Mouse (Mus musculus) kidney, postnatal 25 days (tissue): ENCODE data around the gene Ptgfrn.
A peak's percentile ranks its signal among the peaks of the same experiment; 100 is the strongest.

Source experiments
- DNase-seq, 2 experiments: peaks; one replicate each; pipeline ENCODE4 v3.0.0; 2021; ENCODE audit warnings: mixed read lengths in 2 of 2

Gene Ptgfrn

GRCm38 (mm10) chr3:101034509-101034908 lies 75.6 kb downstream of the Ptgfrn start:
- no peak for DNase-seq

DNA sequence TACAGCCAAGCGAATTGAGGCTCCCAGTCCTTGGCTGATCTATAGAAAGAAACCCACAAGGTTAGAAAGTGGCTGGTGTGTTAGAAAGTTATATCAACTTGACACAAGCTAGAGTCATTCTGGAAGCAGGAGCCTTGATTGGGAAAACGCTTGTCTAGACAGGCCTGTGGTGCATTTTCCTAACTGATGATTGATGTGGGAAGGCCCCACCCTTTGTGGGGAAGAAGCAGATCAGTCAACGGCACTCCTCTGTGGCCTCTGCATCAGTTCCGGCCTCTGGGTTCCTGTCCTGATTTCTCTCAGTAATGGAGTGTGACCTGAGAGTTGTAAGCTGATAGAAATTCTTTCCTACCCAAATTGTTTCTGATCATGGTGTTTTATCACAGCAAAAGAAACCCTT lies 76.4 kb downstream of the Ptgfrn start:
- DNase-seq: no peak

GRCm38 (mm10) chr3:101031456-101032142 lies 78.5 kb downstream of the Ptgfrn start:
- DNase-seq: no peak

GRCm38 (mm10) chr3:101030630-101031029 lies 79.4 kb downstream of the Ptgfrn start:
- DNase-seq: no peak

GRCm38 (mm10) chr3:101029339-101029738 lies 80.7 kb downstream of the Ptgfrn start, which contains the start of gene Cd101:
TSS of gene Cd101 (minus strand) at chr3:101029556.
- no peak for DNase-seq

GRCm38 (mm10) chr3:101026741-101027140 lies 83.3 kb downstream of the Ptgfrn start:
- no peak for DNase-seq

DNA sequence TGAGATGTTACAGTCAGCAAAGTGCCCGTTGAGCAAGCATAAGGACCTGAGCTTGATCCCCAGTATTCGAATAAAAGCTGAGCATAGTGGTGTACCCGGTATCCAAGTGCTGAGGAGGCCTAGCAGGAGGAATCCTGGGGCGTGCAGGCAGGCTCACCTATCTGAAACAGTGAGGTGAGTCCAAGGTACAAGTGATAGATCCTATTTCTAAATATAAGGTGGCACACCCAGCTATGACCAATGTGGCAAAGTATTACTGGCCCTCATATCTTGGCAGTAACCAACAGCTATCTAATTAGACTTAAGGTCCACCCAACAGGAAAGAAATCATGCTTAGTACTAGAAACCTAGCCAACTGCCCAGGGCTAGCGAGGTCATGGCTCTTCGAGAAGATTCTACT lies 87.1 kb downstream of the Ptgfrn start:
- no peak for DNase-seq

DNA sequence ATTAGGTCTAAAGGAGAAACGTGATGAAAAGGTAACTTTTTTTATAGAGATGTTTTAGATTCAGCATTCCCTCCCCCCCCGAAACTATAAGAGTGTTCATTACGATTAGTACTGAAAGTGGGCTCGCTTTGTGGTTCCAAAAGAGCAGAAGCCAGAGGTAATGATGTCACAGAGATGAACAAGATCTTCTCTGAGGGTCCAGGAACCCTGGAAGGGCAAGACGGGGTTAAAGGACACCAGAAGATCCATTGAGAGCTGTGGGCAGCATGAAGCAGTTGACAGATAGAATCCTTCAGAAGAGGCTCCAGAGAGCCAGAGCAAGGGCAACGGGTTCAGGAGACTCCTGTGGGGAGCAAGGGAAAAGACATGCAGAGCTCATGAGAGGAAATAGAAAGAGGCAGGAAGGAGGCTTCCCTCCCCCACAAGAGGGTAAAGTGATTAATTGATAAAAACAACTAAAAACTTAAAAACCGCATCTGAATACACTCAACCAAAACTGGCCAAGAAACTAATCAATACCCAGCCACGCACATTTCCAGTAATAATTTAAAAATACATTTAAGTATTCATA lies 88.5 kb downstream of the Ptgfrn start:
- no peak for DNase-seq

GRCm38 (mm10) chr3:101021073-101021472 lies 89.0 kb downstream of the Ptgfrn start:
- no peak for DNase-seq

GRCm38 (mm10) chr3:101018494-101018893 lies 91.6 kb downstream of the Ptgfrn start:
- no peak for DNase-seq

DNA sequence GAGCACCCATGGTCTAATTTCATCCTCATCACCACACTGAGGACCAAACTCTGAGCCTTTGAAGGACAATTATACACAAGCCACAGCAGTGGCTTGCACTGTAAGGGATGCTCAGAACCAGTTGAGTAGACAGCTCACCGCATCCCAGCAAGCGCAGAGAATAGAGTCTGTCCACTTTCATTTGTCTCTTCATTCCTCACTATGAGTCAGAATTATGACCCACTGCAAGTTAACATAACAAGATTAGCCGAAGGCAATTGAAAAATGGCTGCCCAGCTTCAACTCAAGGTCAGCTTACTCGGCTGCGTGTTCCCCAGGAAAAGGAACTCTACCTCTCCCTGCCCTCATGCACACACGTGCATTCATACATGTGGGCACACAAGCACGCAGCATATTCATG lies 94.0 kb downstream of the Ptgfrn start:
- DNase-seq: no peak

DNA sequence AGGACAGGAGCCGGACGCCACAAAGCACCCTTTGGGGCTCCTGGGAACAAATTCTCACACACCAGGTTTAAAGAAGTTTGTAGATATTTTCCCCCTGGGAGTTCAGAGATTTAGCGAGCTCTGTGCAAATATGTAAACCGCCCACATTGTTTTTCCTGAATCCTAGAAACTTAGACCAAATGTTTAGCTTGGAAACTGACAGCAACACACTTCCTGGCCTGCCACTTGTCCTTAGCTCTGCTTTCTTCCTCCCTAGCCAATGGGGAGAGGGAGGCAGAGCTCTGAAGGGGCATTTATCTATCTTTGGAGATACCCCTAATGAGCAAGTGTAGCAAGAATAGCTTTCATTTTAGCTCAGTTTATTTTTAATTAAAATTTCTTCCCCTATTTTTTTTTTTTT lies 94.8 kb downstream of the Ptgfrn start:
- no peak for DNase-seq

DNA sequence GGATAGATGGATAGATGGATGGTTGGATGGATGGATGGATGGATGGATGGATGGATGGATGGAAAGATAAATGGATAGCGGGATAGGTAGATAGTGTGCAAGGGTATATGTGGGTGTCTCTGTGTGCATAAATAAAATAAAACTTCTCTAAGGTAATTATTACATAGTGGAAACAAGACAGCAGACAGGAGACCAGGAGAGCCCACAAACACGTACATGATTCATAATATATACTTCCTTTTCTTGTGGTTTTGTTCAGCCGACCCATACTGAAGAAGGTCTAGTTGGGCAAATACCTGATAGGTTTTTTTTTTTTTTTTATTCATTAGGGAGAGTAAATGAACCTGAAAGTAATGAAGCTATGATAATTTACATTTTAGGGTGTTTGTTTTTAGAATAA lies 96.5 kb downstream of the Ptgfrn start:
- DNase-seq: no peak

- DNase-seq: no peak
Observed at GRCm38 (mm10) chr3:101013005-101013404, 97.1 kb downstream of the Ptgfrn start.

DNA sequence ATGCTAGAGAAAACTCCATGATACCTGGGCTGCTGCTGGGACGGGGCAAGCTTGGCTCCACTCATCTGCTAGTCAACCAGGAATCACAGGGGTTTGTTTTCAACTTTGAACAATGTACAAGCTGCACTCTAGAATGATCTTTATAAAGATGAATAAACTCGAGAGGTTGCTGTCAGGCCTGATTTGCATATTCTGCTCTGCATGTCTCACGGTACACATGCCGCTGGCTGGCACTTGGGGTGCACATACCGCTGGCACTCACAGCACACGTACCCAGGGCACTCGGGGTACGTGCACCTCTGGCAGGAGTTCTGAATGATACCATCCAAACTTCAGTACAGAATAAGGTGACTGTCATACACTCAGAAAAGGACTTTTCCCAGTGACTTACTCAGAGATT lies 97.5 kb downstream of the Ptgfrn start:
- DNase-seq: no peak

DNA sequence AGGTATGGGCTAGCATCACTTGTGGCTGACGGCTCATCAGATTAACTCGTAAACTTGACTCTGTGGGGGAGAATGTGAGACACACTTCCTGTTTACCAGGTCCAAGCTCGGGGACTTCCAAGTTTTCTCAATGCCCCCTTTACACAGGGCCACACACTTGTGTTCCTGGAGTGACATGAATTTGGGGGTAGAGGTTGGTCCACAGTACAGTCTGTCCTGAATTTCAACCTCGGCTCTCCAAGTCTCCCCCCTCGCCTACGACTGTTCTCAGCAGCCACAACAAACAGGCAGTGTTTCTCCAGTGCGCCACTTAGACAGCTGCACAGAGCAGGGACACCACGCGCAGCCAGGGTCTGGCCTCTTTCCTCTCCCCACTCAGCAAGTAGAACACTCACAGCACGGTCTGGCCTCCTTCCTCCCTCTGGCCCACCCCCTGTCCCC lies 97.9 kb downstream of the Ptgfrn start:
- no peak for DNase-seq

- DNase-seq: no peak
Observed at GRCm38 (mm10) chr3:101011203-101011600, 98.9 kb downstream of the Ptgfrn start.

- DNase-seq: no peak
Observed at GRCm38 (mm10) chr3:101010589-101011202, 99.4 kb downstream of the Ptgfrn start.

DNA sequence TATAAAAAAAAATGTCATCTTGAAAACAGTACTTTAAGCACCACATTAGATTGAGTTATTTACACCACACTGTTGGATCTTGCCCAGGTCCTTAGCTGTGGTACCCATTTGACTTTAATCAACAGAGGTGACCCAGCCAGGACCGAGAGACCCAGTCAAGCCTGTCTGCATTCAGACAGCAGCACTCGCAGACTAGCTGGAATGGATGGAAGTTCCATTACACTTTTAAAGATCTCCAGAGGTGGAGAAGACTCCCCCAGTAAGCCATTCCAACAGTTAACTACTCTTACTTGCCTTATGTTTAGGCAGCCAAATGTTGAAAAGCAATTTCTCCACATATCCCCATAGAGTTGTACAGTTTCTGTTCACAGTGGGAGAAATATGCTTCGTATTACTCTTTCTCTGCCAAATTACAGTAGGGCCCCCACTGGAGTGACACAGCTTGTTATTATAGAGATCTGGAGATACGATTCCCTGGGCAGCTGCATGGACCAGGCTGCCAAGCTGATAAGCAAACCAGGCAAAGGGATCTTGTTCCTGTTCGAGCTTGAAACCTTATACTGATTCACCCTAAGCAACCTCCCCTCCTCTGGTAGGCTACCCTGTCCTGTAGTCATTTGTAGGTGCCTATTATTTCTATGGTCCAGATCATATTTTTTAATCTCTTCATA lies 102.8 kb downstream of the Ptgfrn start:
- no peak for DNase-seq

DNA sequence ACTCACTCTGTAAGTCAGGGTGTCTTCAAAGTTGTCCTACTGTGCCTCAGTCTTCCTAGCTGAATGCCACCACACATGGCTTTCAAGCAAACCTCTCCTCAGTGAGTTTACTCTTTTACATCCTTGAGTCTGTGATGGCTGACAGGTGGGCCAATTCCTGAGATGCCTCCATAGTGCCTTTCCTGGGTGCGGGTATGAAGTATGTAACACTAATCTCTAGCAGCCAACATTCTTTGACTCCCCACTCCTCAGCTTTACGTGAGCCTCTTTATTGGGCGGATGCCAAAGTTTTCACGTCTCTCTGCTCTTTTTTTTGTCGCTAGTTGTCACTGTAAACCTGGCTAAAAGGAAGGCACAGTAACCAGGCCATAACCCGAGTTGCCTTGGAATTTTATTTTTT lies 104.7 kb downstream of the Ptgfrn start:
- DNase-seq: no peak

GRCm38 (mm10) chr3:101003575-101004356 lies 106.3 kb downstream of the Ptgfrn start:
- DNase-seq: no peak

- no peak for DNase-seq
Observed at GRCm38 (mm10) chr3:100999732-101000131, 110.3 kb downstream of the Ptgfrn start.

DNA sequence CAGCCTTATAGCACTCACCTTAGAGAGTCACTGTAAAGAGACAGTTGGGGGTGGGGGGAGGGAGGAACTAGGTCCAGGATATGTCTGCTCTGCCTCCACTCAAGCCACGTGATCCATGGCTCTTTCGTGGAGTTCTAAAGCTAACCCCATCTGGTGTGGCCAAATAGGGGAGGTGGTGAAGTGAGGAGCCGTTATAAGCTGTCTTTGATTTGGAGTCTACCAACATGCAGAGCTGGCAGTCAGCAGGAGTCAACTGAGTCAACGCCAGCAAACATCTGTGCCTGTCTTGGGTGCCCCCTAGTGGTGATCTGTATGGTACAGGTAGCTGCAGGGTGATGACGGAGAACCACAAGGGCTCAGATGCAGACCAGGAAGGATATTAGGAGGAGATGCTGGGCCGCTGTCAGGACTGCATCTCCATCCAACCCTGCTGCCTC lies 111.2 kb downstream of the Ptgfrn start:
- DNase-seq: peak; percentile 64 to 89
